Mouse (Mus musculus) stomach, postnatal 0 days (tissue): ENCODE data around the gene Cdyl.

ENCODE experiments used
- CTCF ChIP-seq: IDR thresholded peaks from 2 replicates; pipeline ENCODE4 v1.5.1; 2016; ENCODE audit warnings: antibody characterized with exemption, low read depth, mild to moderate bottlenecking, moderate library complexity
- EP300 ChIP-seq: optimal IDR thresholded peaks from 2 replicates; pipeline ENCODE3; 2016; ENCODE audit warnings: antibody characterized with exemption

- TF ChIP-seq EP300 (no peak), CTCF (no peak)
These were observed 127.2 kb downstream of the Cdyl start for GRCm38 (mm10) chr13:35786726-35787399.
